Mouse (Mus musculus): ENCODE results near the gene Mttp.

Mttp gene

GRCm38 (mm10) chr3:138056976-138057375 lies 87.8 kb downstream of the Mttp start:
- no peak for DNase-seq (ENCODE audit: low read depth, low spot score)

GRCm38 (mm10) chr3:138053969-138054368 lies 90.8 kb downstream of the Mttp start:
- no peak for DNase-seq (ENCODE audit: low read depth, low spot score)

- no peak for DNase-seq (ENCODE audit: low read depth, low spot score)
Observed at GRCm38 (mm10) chr3:138051431-138051830, 93.3 kb downstream of the Mttp start.

GRCm38 (mm10) chr3:138050772-138051171 lies 94.0 kb downstream of the Mttp start:
- DNase-seq (ENCODE audit: low read depth, low spot score), result no peak

- no peak for DNase-seq (ENCODE audit: low read depth, low spot score)
Observed at GRCm38 (mm10) chr3:138049555-138049954, 95.2 kb downstream of the Mttp start.

- DNase-seq (ENCODE audit: low read depth, low spot score), result no peak
Observed at GRCm38 (mm10) chr3:138043316-138043715, 101.5 kb downstream of the Mttp start.

GRCm38 (mm10) chr3:138041591-138042301 lies 103.0 kb downstream of the Mttp start:
- no peak for DNase-seq (ENCODE audit: low read depth, low spot score)

GRCm38 (mm10) chr3:138040938-138041337 lies 103.8 kb downstream of the Mttp start:
- no peak for DNase-seq (ENCODE audit: low read depth, low spot score)
